Mouse (Mus musculus) hindbrain, embryonic 11.5 days (tissue): ENCODE measurements at regions not wholly inside any gene's neighbourhood (a gene's known extent, or its start where the extent isn't known, plus 50 kb on each side); places are given as distances from the start of the nearest gene placed in this dataset.
A peak's percentile ranks its signal among the peaks of the same experiment; 100 is the strongest.

ENCODE experiments used
- ATAC-seq: fragments of 200-750 bp; cut with Nextera tagmentation; 2 replicates; pipeline ENCODE4 v1.8.0; 2017; ENCODE audit warnings: mild to moderate bottlenecking, moderate TSS enrichment, moderate library complexity; ENCODE audit not compliant: low FRiP score
- DNase-seq: peaks from one replicate; pipeline ENCODE4 v3.0.0-alpha.2; 2015; ENCODE audit warnings: low spot score
- H3K27ac ChIP-seq: fragments of 300-500 bp; sonication (generic); 2 replicates; pipeline ENCODE4 v1.5.1; 2014; ENCODE audit warnings: mild to moderate bottlenecking, low read depth, low read length
- H3K27me3 ChIP-seq: fragments of 300-500 bp; sonication (generic); 2 replicates; pipeline ENCODE4 v1.6.1; 2014; ENCODE audit warnings: mild to moderate bottlenecking, low read length, moderate library complexity, mixed read lengths; ENCODE audit not compliant: control insufficient read depth, insufficient read depth
- H3K36me3 ChIP-seq: fragments of 300-500 bp; sonication (generic); 2 replicates; pipeline ENCODE4 v1.6.1; 2014; ENCODE audit warnings: mild to moderate bottlenecking, low read length, moderate library complexity, mixed read lengths; ENCODE audit not compliant: control insufficient read depth, insufficient read depth
- H3K4me1 ChIP-seq: fragments of 300-500 bp; sonication (generic); replicated peaks from 2 replicates; pipeline ENCODE4 v1.6.1; 2014; ENCODE audit warnings: low read length, mixed read lengths; ENCODE audit not compliant: control insufficient read depth, insufficient read depth
- H3K4me2 ChIP-seq: fragments of 300-500 bp; sonication (generic); replicated peaks from 2 replicates; pipeline ENCODE4 v1.6.1; 2014; ENCODE audit warnings: mild to moderate bottlenecking, low read depth, low read length
- H3K4me3 ChIP-seq: fragments of 300-500 bp; sonication (generic); 2 replicates; pipeline ENCODE4 v1.5.1; 2014; ENCODE audit warnings: low read depth, low read length
- H3K9ac ChIP-seq: fragments of 300-500 bp; sonication (generic); 2 replicates; pipeline ENCODE4 v1.6.1; 2014; ENCODE audit warnings: low read depth, low read length
- H3K9me3 ChIP-seq: fragments of 300-500 bp; sonication (generic); 2 replicates; pipeline ENCODE4 v1.6.1; 2016; ENCODE audit warnings: low read length; ENCODE audit not compliant: control insufficient read depth
- WGBS: fragments of 180-500 bp; shearing (Covaris S2); extraction: QIAGEN DNeasy Blood & Tissue Kit; methylation state at CpG from one replicate; pipeline ENCODE4 v1.1.7; 2014; 5-methylcytosine and 5-hydroxymethylcytosine counted together

- H3K9ac ChIP-seq: no peak overlapping the region
- WGBS: 27% methylated on average over 4 of the region's 4 CpGs
- ATAC-seq (peak; percentile 62), DNase-seq (peak; percentile 19)
- no peaks in the 10 kb centered on the region for H3K9me3 ChIP-seq
- H3K4me3 ChIP-seq: no peak overlapping the region
- H3K36me3 ChIP-seq: no peaks in the 10 kb centered on the region
- H3K27ac ChIP-seq: no peak overlapping the region
- no peaks in the 10 kb centered on the region for H3K27me3 ChIP-seq
- no peaks in the 10 kb centered on the region for H3K4me1 ChIP-seq
- H3K4me2 ChIP-seq: no peak overlapping the region
Measured at GRCm38 (mm10) chr11:12180351-12180750, 141.9 kb upstream of the Grb10 start.

GRCm38 (mm10) chr11:12172429-12172828 is 133.9 kb upstream of the Grb10 start:
- no peak for ATAC-seq
- Histone ChIP-seq H3K9me3 (no peaks in the 10 kb centered on the region), H3K36me3 (no peaks in the 10 kb centered on the region), H3K4me2 (no peak overlapping the region), H3K9ac (no peak overlapping the region), H3K27me3 (no peaks in the 10 kb centered on the region), H3K27ac (no peak overlapping the region), H3K4me1 (no peaks in the 10 kb centered on the region), H3K4me3 (no peak overlapping the region)
- no peak for DNase-seq
- 87% methylated on average over 2 of the region's 2 CpGs for WGBS

- DNase-seq: no peak
- Histone ChIP-seq H3K9ac (no peak overlapping the region), H3K4me3 (no peak overlapping the region), H3K36me3 (no peaks in the 10 kb centered on the region), H3K9me3 (no peaks in the 10 kb centered on the region), H3K4me1 (no peaks in the 10 kb centered on the region), H3K4me2 (no peak overlapping the region), H3K27ac (no peak overlapping the region), H3K27me3 (no peaks in the 10 kb centered on the region)
- no peak for ATAC-seq
- 73% methylated on average over 4 of the region's 4 CpGs for WGBS
Measured at GRCm38 (mm10) chr11:12171312-12171711, 132.8 kb upstream of the Grb10 start.

GRCm38 (mm10) chr11:12168432-12168831 is 129.9 kb upstream of the Grb10 start:
- Histone ChIP-seq H3K4me3 (no peak overlapping the region), H3K36me3 (no peaks in the 10 kb centered on the region), H3K9me3 (no peaks in the 10 kb centered on the region), H3K4me2 (no peak overlapping the region), H3K27me3 (no peaks in the 10 kb centered on the region), H3K9ac (no peak overlapping the region), H3K27ac (no peak overlapping the region), H3K4me1 (no peaks in the 10 kb centered on the region)
- ATAC-seq (no peak), DNase-seq (no peak)
- 91% methylated on average over 1 of the region's 1 CpGs for WGBS
